Mouse (Mus musculus) spleen, postnatal 4 days (tissue): Measurements from ENCODE around the gene 4930503B20Rik.

Source experiments
- DNase-seq, 2 experiments: peaks; one replicate each; pipeline ENCODE4 v3.0.0; 2022; ENCODE audit warnings: low spot score in 2 of 2

The 4930503B20Rik gene

DNA sequence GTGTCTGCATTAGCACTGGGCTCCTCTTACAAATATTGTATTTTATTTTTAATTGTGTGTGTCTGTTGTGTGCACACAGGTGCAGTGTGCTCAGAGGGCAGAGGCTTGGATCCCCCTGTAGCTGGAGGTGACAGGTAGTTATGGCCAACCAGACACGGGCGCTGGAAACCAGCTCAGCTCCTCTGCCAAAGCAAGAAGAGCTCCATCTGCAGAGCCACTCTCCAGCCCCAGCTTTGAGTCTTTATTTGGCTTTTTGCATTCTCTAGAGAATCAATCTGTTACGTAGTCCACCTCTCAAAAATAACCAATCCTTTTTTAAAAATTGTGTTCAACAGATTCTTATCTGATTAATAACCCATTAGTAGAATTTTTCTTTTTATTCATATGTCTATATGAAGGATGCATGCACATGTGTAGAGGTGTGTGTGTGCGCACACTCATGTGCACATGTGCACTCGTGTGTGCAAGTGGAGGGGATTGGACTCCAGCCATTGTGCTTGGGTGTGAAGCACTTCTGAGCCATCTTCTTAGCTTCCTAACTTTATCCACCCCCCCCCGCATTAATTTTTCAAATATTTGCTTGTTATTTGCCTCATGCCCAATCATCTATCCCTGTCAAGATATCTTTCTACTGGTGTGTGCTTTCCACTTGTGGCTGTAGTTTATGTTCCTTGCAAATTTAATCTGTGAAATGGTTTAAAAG lies 51.8 kb downstream of the 4930503B20Rik start:
- no peak for DNase-seq

DNA sequence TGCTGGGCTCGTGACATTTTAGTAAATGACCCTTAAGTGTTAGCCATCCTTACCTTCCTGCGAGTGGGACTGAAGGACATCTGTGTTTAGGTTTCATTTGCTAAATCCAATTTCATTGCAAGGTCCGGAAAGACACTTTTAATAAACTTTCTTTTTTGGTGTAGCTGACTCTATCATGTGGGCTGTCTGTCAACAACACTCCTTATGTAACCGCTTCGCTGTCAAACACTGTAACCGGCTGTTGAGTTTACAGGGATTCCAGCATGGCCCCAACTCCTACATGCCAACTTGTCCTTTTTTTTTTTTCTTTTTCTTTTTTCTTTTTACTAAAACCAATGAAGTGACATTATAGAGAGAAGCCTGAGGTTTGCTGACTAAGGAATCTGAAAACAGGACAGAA lies 52.7 kb downstream of the 4930503B20Rik start:
- no peak for DNase-seq

DNA sequence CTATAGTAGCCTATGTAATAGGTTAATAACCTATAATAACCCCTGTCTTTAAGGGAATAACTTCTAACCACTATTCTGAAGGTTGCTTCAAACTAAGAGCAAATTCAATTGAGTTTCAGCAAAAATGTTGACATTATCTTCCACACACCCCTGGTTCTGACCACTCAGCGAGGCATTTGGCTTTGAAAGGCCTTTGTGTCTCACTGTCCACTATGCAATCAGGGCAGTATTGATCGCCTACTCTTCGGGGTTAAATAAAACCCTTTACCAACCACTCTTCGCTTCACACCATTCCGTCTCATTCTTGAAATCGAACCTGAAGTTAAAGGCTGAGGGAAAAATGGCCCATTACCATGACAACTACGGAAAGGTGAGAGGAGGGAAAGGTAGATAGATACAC lies 54.3 kb downstream of the 4930503B20Rik start:
- no peak for DNase-seq

DNA sequence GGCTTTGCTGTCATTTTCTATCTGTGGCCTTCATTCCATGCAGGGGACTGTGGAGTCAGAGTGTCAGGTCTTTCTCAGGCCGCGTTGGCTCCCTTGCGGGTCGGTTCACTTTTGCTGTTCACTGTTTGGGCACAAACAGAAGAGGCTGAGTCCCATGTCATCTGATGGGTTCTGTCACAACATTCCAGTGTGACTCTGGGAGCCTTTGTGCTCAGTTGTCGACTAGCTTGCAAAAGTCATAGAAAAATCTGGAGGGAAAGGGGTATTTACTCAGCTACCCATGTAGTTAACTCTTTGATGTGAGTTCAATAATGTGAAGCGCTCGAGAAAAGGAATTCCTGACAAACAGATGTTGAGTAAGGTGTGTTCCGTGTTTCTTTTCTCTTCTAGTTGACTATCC lies 54.7 kb downstream of the 4930503B20Rik start:
- no peak for DNase-seq

DNA sequence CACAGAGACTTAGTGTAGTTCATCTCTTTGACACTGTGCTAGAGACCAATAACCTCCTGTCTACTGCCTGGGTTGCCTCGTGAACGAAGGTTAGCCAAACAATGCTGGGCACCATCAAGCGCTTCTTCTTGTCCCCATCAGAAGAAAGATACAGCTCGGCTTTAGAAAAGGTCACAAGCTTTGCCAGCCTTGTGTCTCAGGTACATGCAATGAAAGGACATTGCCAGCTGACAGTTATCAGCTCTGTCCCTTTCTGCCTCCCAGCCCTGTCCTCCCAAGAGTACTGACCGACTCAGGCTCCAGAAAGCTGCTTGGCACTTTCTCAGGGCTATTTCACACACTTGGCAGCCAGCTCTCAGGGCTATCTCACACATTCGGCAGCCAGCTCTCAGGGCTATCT lies 55.7 kb downstream of the 4930503B20Rik start:
- DNase-seq, result no peak
